Mouse (Mus musculus) small intestine, adult 10 weeks (tissue): Measurements from ENCODE around the gene H2-Q2. TPM values are rescaled to one million over a fixed set of nuclear protein-coding genes. Genes with fewer than 3 reads are reported as not detected.

Experiments used
- polyA plus RNA-seq: library from polyadenylated mRNA; stranded (reverse); fragments of 350-450 nt; fragmentation: Illumina TruSeq; extraction: RNeasy Lipid Tissue Mini Kit (QIAGEN cat#74804); gene quantifications from one replicate; pipeline ENCODE4 v1.2.3, GENCODE M21; 2014; ENCODE audit warnings: low replicate concordance

Gene H2-Q2
- 3,607 TPM for polyA plus RNA-seq

GRCm38 (mm10) chr17:35342071-35342671, at the start of gene H2-Q2:
Gene H2-Q2 (plus strand): TSS chr17:35342242.

GRCm38 (mm10) chr17:35320327-35321081, 21.5 kb upstream of the H2-Q2 start, which contains the start of gene H2-Q1:
Gene H2-Q1 (plus strand): TSS chr17:35320405.

GRCm38 (mm10) chr17:35379369-35379728, 37.3 kb downstream of the H2-Q2 start, which contains the start of gene H2-Q4:
Gene H2-Q4 (plus strand): TSS chr17:35379617.

Other genes with a start within 250 kb of the H2-Q2 start
- not detected for gene Ly6g5c, start 234.0 kb upstream of the H2-Q2 start, polyA plus RNA-seq
- not detected for gene Ly6g5b, start 226.8 kb upstream of the H2-Q2 start, polyA plus RNA-seq
- gene Gpank1, start 220.8 kb upstream of the H2-Q2 start, polyA plus RNA-seq = 2.3 TPM
- 112 TPM for gene Csnk2b, start 220.2 kb upstream of the H2-Q2 start, polyA plus RNA-seq
- gene D17H6S53E, start 215.9 kb upstream of the H2-Q2 start, polyA plus RNA-seq = 1.7 TPM
- gene Apom, start 210.2 kb upstream of the H2-Q2 start, polyA plus RNA-seq = not detected
- gene Bag6, start 207.1 kb upstream of the H2-Q2 start, polyA plus RNA-seq = 9.2 TPM
- 7.5 TPM for gene Prrc2a, start 177.3 kb upstream of the H2-Q2 start, polyA plus RNA-seq
- gene Aif1, start 166.2 kb upstream of the H2-Q2 start, polyA plus RNA-seq = 8.4 TPM
- not detected for gene Lst1, start 153.8 kb upstream of the H2-Q2 start, polyA plus RNA-seq
- gene Ltb, start 147.8 kb upstream of the H2-Q2 start, polyA plus RNA-seq = not detected
- gene Tnf, start 140.2 kb upstream of the H2-Q2 start, polyA plus RNA-seq = not detected
- not detected for gene Lta, start 136.9 kb upstream of the H2-Q2 start, polyA plus RNA-seq
- gene Gm16181, start 121.4 kb upstream of the H2-Q2 start, polyA plus RNA-seq = not detected
- gene Atp6v1g2, start 108.6 kb upstream of the H2-Q2 start, polyA plus RNA-seq = 1.9 TPM
- not detected for gene Nfkbil1, start 106.5 kb upstream of the H2-Q2 start, polyA plus RNA-seq
- 4.0 TPM for gene Ddx39b, start 100.5 kb upstream of the H2-Q2 start, polyA plus RNA-seq
- gene H2-D1, start 79.5 kb upstream of the H2-Q2 start, polyA plus RNA-seq = 51.6 TPM
- gene H2-Q1, start 21.8 kb upstream of the H2-Q2 start, polyA plus RNA-seq = 506 TPM
- 51.5 TPM for gene H2-Q4, start 37.4 kb downstream of the H2-Q2 start, polyA plus RNA-seq
- gene H2-Q6, start 82.6 kb downstream of the H2-Q2 start, polyA plus RNA-seq = 7.5 TPM
- 11.4 TPM for gene H2-Q7, start 96.9 kb downstream of the H2-Q2 start, polyA plus RNA-seq
- 2.3 TPM for gene H2-Q10, start 127.8 kb downstream of the H2-Q2 start, polyA plus RNA-seq
- gene Pou5f1, start 163.8 kb downstream of the H2-Q2 start, polyA plus RNA-seq = not detected
- gene Tcf19, start 174.6 kb downstream of the H2-Q2 start, polyA plus RNA-seq = 1.3 TPM
- gene Cchcr1, start 174.9 kb downstream of the H2-Q2 start, polyA plus RNA-seq = 0.74 TPM
- gene Psors1c2, start 191.0 kb downstream of the H2-Q2 start, polyA plus RNA-seq = not detected
- not detected for gene Cdsn, start 209.9 kb downstream of the H2-Q2 start, polyA plus RNA-seq
- not detected for gene 2300002M23Rik, start 225.2 kb downstream of the H2-Q2 start, polyA plus RNA-seq